Mouse (Mus musculus): ENCODE measurements around the gene Gm7029. TPM values are rescaled to one million over a fixed set of nuclear protein-coding genes. Genes with fewer than 3 reads are reported as not detected.

Gene Gm7029
- total and polyA plus RNA-seq, 2 experiments from 2014 or later, result not detected

DNA sequence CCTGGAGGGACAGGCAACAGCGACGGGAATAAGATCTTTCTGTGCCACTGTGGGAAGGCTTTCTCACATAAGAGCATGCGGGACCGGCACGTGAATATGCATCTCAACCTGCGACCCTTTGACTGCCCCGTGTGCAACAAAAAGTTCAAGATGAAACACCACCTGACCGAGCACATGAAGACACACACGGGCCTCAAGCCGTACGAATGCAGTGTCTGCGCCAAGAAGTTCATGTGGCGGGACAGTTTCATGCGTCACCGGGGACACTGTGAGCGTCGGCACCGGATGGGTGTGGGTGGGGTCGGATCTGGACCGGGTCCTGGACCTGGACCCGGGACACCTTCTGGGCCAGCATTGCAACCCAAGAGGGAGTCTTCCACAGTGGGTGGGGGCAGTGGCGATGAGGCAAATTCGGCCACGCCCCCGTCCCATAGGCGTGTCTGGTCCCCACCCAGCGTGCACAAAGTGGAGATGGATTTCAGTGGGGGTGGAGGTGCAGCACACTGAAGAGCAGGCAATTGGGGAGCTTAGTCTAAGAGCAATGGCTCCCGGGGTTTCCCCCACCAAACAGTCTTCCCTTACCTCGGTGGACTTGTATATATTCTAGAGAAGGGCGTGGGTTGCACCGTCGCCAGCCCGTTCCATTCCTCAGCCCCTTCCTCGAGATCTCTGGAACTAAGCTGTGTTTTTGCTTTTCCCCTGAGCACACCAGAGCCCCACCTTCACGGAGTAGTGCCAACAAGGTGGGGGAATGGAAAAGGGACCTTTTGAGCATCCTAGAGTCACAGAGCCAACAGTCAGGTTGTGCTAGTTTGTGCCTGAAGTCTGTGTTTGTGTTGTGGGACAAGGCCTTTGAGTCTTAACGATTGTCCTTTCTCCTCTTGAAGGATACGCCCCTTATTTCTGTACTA, 44.9 kb downstream of the Gm7029 start:
- Histone ChIP-seq H3K9ac (no peak overlapping the region), H3K4me1 (ENCODE audit: insufficient read depth) (peaks cover 7% of the 10 kb centered on the region; the same call in 1 of the 2 replicates), H3K36me3 (ENCODE audit: insufficient read depth) (peaks cover 20% of the 10 kb centered on the region), H3K27me3 (ENCODE audit: insufficient read depth, low read length) (no peaks in the 10 kb centered on the region), H3K27ac (ENCODE audit: low read depth, low read length) (no peak overlapping the region), H3K4me3 (ENCODE audit: low read depth, low read length) (no peak overlapping the region), H3K9me3 (ENCODE audit: low read length) (no peaks in the 10 kb centered on the region), H3K4me2 (ENCODE audit: low read depth) (peak overlapping the region; percentile 79)
- ATAC-seq (no peak), DNase-seq (no peak)
- 59% methylated on average over 37 of the region's 37 CpGs for WGBS
- TF ChIP-seq CTCF (IDR thresholded peaks at IDR 0.05; ENCODE audit: low read depth), result no peak

DNA sequence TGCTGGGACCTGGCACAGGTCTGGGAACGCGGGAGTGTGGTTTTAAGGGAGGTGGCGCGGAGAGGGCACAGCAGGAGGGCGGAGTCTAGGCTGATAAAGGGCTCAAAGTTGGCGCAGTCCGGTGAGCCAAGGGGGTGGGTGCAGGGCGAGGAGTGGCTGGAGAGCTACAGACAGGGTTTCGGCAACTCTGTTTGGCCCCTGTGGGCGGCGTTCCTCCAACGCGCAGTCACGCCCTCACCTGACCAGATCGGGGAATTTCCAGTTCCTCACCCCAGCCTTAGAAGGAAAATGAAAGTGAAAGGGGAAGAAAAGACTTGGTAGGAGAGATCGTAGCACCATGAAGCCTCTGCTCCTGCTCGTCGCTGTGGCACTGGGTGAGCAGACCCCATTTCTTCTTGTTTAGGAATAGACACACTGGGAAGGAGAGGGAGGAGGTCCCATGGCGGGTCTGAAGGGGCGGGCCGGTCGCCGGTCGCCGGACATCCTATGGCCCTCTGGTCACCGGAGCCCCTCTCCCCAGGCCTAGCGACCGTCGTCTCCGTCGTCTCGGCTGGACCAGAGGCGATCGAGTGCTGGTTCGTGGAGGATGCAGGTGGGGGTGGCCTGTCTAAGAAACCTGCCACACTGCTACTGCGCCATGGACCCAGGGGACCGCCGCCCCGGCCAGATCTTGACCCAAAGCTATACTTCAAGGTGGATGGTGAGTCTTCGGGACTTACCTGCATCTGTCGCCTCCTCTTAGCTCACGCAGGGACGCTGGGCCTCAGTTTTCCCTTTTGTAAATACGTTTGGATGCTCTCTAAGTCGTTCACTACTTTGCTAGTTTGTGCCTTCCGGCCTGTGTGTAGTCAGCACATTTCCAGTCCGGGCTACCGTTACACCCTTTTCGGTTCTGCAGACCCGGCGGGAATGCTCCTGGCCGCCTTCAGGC, 46.0 kb downstream of the Gm7029 start:
- WGBS, result 3% methylated on average over 52 of the region's 52 CpGs
- peaks cover 7% of the 10 kb centered on the region; the same call in 1 of the 2 replicates for H3K4me1 ChIP-seq (ENCODE audit: insufficient read depth)
- TF ChIP-seq CTCF (IDR thresholded peaks at IDR 0.05; ENCODE audit: low read depth), result peak; percentile 36
- DNase-seq (no peak), ATAC-seq (no peak)
- peak overlapping the region; percentile 79 for H3K4me2 ChIP-seq (ENCODE audit: low read depth)
- H3K27ac ChIP-seq (ENCODE audit: low read depth, low read length), result peak overlapping the region; percentile 29; the same call in 1 of the 2 replicates
- H3K36me3 ChIP-seq (ENCODE audit: insufficient read depth), result peaks cover 10% of the 10 kb centered on the region
- H3K9me3 ChIP-seq (ENCODE audit: low read length), result no peaks in the 10 kb centered on the region
- H3K9ac ChIP-seq, result peak overlapping the region; percentile 51
- H3K27me3 ChIP-seq (ENCODE audit: insufficient read depth, low read length), result no peaks in the 10 kb centered on the region
- H3K4me3 ChIP-seq (ENCODE audit: low read depth, low read length), result peak overlapping the region; percentile 42

DNA sequence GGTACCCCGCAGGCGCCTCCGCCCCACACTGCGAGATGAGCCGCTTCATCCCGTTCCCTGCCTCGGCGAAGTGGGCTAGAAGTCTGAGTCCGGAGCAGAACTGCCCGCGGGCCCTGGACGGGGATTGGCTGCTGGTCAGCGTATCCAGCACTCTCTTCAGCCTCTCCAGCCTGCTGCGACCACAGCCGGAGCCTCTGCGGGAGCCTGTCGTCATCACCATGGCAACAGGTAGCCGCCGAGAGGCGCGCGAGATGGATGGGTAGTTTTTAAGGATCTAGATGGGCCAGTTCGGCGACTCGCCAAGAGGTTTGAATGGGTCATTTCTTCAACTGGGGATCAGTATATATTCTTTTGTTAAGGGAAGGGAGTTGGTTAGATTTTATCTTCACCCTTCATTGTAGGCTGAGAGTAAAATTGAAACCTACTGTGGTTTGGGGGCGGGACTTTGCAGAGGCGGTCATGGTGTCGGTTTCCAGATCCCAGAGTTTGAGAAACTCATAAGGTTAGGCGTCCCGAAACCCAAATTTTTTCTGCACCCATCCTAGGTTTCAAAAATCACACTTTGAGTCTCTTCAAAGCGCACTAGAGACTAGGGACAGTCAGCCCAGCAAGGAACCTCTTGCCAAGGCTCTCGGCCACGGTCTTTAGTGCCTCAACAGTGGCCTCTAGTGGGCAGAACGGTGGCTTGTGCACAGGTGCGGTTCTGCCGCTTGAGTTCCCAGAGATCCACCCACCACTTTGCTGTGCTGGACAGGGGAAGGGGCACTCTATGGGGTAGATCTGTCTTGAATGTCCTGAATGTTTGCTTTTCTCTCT, 46.9 kb downstream of the Gm7029 start:
- peaks cover 7% of the 10 kb centered on the region; the same call in 1 of the 2 replicates for H3K4me1 ChIP-seq (ENCODE audit: insufficient read depth)
- H3K4me2 ChIP-seq (ENCODE audit: low read depth), result peak overlapping the region; percentile 79
- peak; percentile 80 for TF ChIP-seq CTCF (IDR thresholded peaks at IDR 0.05; ENCODE audit: low read depth)
- 1% methylated on average over 36 of the region's 36 CpGs for WGBS
- peak overlapping the region; percentile 42 for H3K4me3 ChIP-seq (ENCODE audit: low read depth, low read length)
- DNase-seq (peak; percentile 77), ATAC-seq (peak; percentile 25)
- peaks cover 4% of the 10 kb centered on the region; the same call in 1 of the 2 replicates for H3K36me3 ChIP-seq (ENCODE audit: insufficient read depth)
- H3K9ac ChIP-seq, result peak overlapping the region; percentile 51
- H3K27ac ChIP-seq (ENCODE audit: low read depth, low read length), result peak overlapping the region; percentile 29; the same call in 1 of the 2 replicates
- H3K27me3 ChIP-seq (ENCODE audit: insufficient read depth, low read length), result no peaks in the 10 kb centered on the region
- no peaks in the 10 kb centered on the region for H3K9me3 ChIP-seq (ENCODE audit: low read length)

DNA sequence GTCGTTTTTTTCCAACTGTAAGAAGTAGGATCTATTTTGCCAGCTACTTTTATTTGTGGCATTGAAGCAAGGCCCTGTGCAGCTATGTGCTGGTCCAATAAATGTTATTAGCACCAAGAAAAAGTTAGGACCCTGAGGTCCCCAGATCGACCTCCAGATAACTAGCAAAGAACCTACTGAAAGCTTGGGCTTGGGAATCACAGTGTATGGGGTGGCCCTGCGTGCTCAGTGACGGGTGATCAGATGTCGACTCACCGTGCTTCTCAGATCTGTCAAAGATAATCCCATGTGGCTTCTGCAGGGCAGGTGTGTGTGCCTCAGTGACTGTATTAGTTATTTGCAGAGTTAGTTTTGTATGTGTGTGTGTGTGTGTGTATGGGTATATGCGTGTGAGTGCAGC, 47.7 kb downstream of the Gm7029 start:
- peaks cover 7% of the 10 kb centered on the region; the same call in 1 of the 2 replicates for H3K4me1 ChIP-seq (ENCODE audit: insufficient read depth)
- ATAC-seq (no peak), DNase-seq (no peak)
- H3K4me2 ChIP-seq (ENCODE audit: low read depth), result no peak overlapping the region
- H3K36me3 ChIP-seq (ENCODE audit: insufficient read depth), result peaks cover 6% of the 10 kb centered on the region; the same call in 1 of the 2 replicates
- H3K27ac ChIP-seq (ENCODE audit: low read depth, low read length), result no peak overlapping the region
- no peak overlapping the region for H3K9ac ChIP-seq
- 91% methylated on average over 7 of the region's 7 CpGs for WGBS
- H3K9me3 ChIP-seq (ENCODE audit: low read length), result no peaks in the 10 kb centered on the region
- TF ChIP-seq CTCF (IDR thresholded peaks at IDR 0.05; ENCODE audit: low read depth), result no peak
- no peaks in the 10 kb centered on the region for H3K27me3 ChIP-seq (ENCODE audit: insufficient read depth, low read length)
- no peak overlapping the region for H3K4me3 ChIP-seq (ENCODE audit: low read depth, low read length)

Small RNA genes lying within 50 kb of the gene (microRNA-seq; reads per million reads assigned to microRNA genes)
- 0 reads per million in 2 experiments for gene Gm27740

Other genes starting within 250 kb of the Gm7029 start
- 31.2 and 58.8 TPM in 2 replicates for gene Zfp414, start 244.7 kb upstream of the Gm7029 start, total RNA-seq (2014; rRNA removed)
- 71.8 and 72.0 TPM in 2 replicates for gene Zfp414, start 244.7 kb upstream of the Gm7029 start, polyA plus RNA-seq (2015; fragmentation: Nextera tagmentation; extraction: Ambion mirVana)
- not detected in 2 replicates for gene Pram1, start 235.8 kb upstream of the Gm7029 start, total RNA-seq (2014; rRNA removed)
- 0.14 and 0.30 TPM in 2 replicates for gene Pram1, start 235.8 kb upstream of the Gm7029 start, polyA plus RNA-seq (2015; fragmentation: Nextera tagmentation; extraction: Ambion mirVana)
- 73.6 and 87.1 TPM in 2 replicates for gene Hnrnpm, start 187.0 kb upstream of the Gm7029 start, total RNA-seq (2014; rRNA removed)
- 135 and 151 TPM in 2 replicates for gene Hnrnpm, start 187.0 kb upstream of the Gm7029 start, polyA plus RNA-seq (2015; fragmentation: Nextera tagmentation; extraction: Ambion mirVana)
- gene March2, start 155.2 kb upstream of the Gm7029 start, total RNA-seq (2014; rRNA removed), result 96.5 and 102 TPM in 2 replicates
- 72.5 and 77.6 TPM in 2 replicates for gene March2, start 155.2 kb upstream of the Gm7029 start, polyA plus RNA-seq (2015; fragmentation: Nextera tagmentation; extraction: Ambion mirVana)
- gene Rab11b, start 113.3 kb upstream of the Gm7029 start, total RNA-seq (2014; rRNA removed), result 78.1 and 106 TPM in 2 replicates
- gene Rab11b, start 113.3 kb upstream of the Gm7029 start, polyA plus RNA-seq (2015; fragmentation: Nextera tagmentation; extraction: Ambion mirVana), result 527 and 560 TPM in 2 replicates
- 13.2 and 17.2 TPM in 2 replicates for gene Angptl4, start 92.0 kb upstream of the Gm7029 start, total RNA-seq (2014; rRNA removed)
- gene Angptl4, start 92.0 kb upstream of the Gm7029 start, polyA plus RNA-seq (2015; fragmentation: Nextera tagmentation; extraction: Ambion mirVana), result 24.4 and 25.2 TPM in 2 replicates
- 36.5 and 42.7 TPM in 2 replicates for gene Kank3, start 63.3 kb upstream of the Gm7029 start, total RNA-seq (2014; rRNA removed)
- gene Kank3, start 63.3 kb upstream of the Gm7029 start, polyA plus RNA-seq (2015; fragmentation: Nextera tagmentation; extraction: Ambion mirVana), result 35.8 and 43.4 TPM in 2 replicates
- gene Rps28, start 49.3 kb upstream of the Gm7029 start, total RNA-seq (2014; rRNA removed), result 589 and 1,055 TPM in 2 replicates
- gene Rps28, start 49.3 kb upstream of the Gm7029 start, polyA plus RNA-seq (2015; fragmentation: Nextera tagmentation; extraction: Ambion mirVana), result 603 and 823 TPM in 2 replicates
- gene Ndufa7, start 49.3 kb upstream of the Gm7029 start, total RNA-seq (2014; rRNA removed), result 258 and 291 TPM in 2 replicates
- gene Ndufa7, start 49.3 kb upstream of the Gm7029 start, polyA plus RNA-seq (2015; fragmentation: Nextera tagmentation; extraction: Ambion mirVana), result 529 and 626 TPM in 2 replicates
- gene Cd320, start 30.7 kb upstream of the Gm7029 start, total RNA-seq (2014; rRNA removed), result 17.2 and 27.5 TPM in 2 replicates
- 50.3 and 53.6 TPM in 2 replicates for gene Cd320, start 30.7 kb upstream of the Gm7029 start, polyA plus RNA-seq (2015; fragmentation: Nextera tagmentation; extraction: Ambion mirVana)
- 4.3 and 4.7 TPM in 2 replicates for gene Kifc1, start 16.8 kb downstream of the Gm7029 start, total RNA-seq (2014; rRNA removed)
- 1.3 and 1.4 TPM in 2 replicates for gene Kifc1, start 16.8 kb downstream of the Gm7029 start, polyA plus RNA-seq (2015; fragmentation: Nextera tagmentation; extraction: Ambion mirVana)
- not detected in 2 replicates for gene Platr17, start 31.3 kb downstream of the Gm7029 start, total RNA-seq (2014; rRNA removed)
- 1.9 and 2.0 TPM in 2 replicates for gene Platr17, start 31.3 kb downstream of the Gm7029 start, polyA plus RNA-seq (2015; fragmentation: Nextera tagmentation; extraction: Ambion mirVana)
- 70.4 and 77.1 TPM in 2 replicates for gene Daxx, start 35.6 kb downstream of the Gm7029 start, total RNA-seq (2014; rRNA removed)
- 41.5 and 45.2 TPM in 2 replicates for gene Daxx, start 35.6 kb downstream of the Gm7029 start, polyA plus RNA-seq (2015; fragmentation: Nextera tagmentation; extraction: Ambion mirVana)
- 27.2 and 36.0 TPM in 2 replicates for gene Tapbp, start 42.1 kb downstream of the Gm7029 start, total RNA-seq (2014; rRNA removed)
- 25.0 and 26.2 TPM in 2 replicates for gene Tapbp, start 42.1 kb downstream of the Gm7029 start, polyA plus RNA-seq (2015; fragmentation: Nextera tagmentation; extraction: Ambion mirVana)
- gene Zbtb22, start 42.1 kb downstream of the Gm7029 start, total RNA-seq (2014; rRNA removed), result 34.4 and 44.0 TPM in 2 replicates
- gene Zbtb22, start 42.1 kb downstream of the Gm7029 start, polyA plus RNA-seq (2015; fragmentation: Nextera tagmentation; extraction: Ambion mirVana), result 20.4 and 22.3 TPM in 2 replicates
- 75.7 and 76.3 TPM in 2 replicates for gene Rgl2, start 55.7 kb downstream of the Gm7029 start, total RNA-seq (2014; rRNA removed)
- 24.1 and 27.1 TPM in 2 replicates for gene Rgl2, start 55.7 kb downstream of the Gm7029 start, polyA plus RNA-seq (2015; fragmentation: Nextera tagmentation; extraction: Ambion mirVana)
- gene Pfdn6, start 66.5 kb downstream of the Gm7029 start, total RNA-seq (2014; rRNA removed), result 57.0 and 78.4 TPM in 2 replicates
- 173 and 185 TPM in 2 replicates for gene Pfdn6, start 66.5 kb downstream of the Gm7029 start, polyA plus RNA-seq (2015; fragmentation: Nextera tagmentation; extraction: Ambion mirVana)
- gene Wdr46, start 66.8 kb downstream of the Gm7029 start, total RNA-seq (2014; rRNA removed), result 18.9 and 21.9 TPM in 2 replicates
- 15.9 and 23.2 TPM in 2 replicates for gene Wdr46, start 66.8 kb downstream of the Gm7029 start, polyA plus RNA-seq (2015; fragmentation: Nextera tagmentation; extraction: Ambion mirVana)
- gene B3galt4, start 77.7 kb downstream of the Gm7029 start, total RNA-seq (2014; rRNA removed), result 11.5 and 11.7 TPM in 2 replicates
- 8.3 and 9.8 TPM in 2 replicates for gene B3galt4, start 77.7 kb downstream of the Gm7029 start, polyA plus RNA-seq (2015; fragmentation: Nextera tagmentation; extraction: Ambion mirVana)
- gene Vps52, start 82.0 kb downstream of the Gm7029 start, total RNA-seq (2014; rRNA removed), result 46.2 and 46.8 TPM in 2 replicates
- 59.6 and 66.1 TPM in 2 replicates for gene Vps52, start 82.0 kb downstream of the Gm7029 start, polyA plus RNA-seq (2015; fragmentation: Nextera tagmentation; extraction: Ambion mirVana)
- gene Rps18, start 82.2 kb downstream of the Gm7029 start, total RNA-seq (2014; rRNA removed), result 1,357 and 2,159 TPM in 2 replicates
- 876 and 1,153 TPM in 2 replicates for gene Rps18, start 82.2 kb downstream of the Gm7029 start, polyA plus RNA-seq (2015; fragmentation: Nextera tagmentation; extraction: Ambion mirVana)
- gene H2-K1, start 126.5 kb downstream of the Gm7029 start, total RNA-seq (2014; rRNA removed), result 14.3 and 21.9 TPM in 2 replicates
- 17.3 and 21.2 TPM in 2 replicates for gene H2-K1, start 126.5 kb downstream of the Gm7029 start, polyA plus RNA-seq (2015; fragmentation: Nextera tagmentation; extraction: Ambion mirVana)
- 20.7 and 21.4 TPM in 2 replicates for gene Ring1, start 150.8 kb downstream of the Gm7029 start, total RNA-seq (2014; rRNA removed)
- 15.7 and 19.0 TPM in 2 replicates for gene Ring1, start 150.8 kb downstream of the Gm7029 start, polyA plus RNA-seq (2015; fragmentation: Nextera tagmentation; extraction: Ambion mirVana)
- 39.1 and 58.0 TPM in 2 replicates for gene H2-Ke6, start 154.2 kb downstream of the Gm7029 start, total RNA-seq (2014; rRNA removed)
- 54.6 and 55.7 TPM in 2 replicates for gene H2-Ke6, start 154.2 kb downstream of the Gm7029 start, polyA plus RNA-seq (2015; fragmentation: Nextera tagmentation; extraction: Ambion mirVana)
- 126 and 161 TPM in 2 replicates for gene Slc39a7, start 157.8 kb downstream of the Gm7029 start, total RNA-seq (2014; rRNA removed)
- gene Slc39a7, start 157.8 kb downstream of the Gm7029 start, polyA plus RNA-seq (2015; fragmentation: Nextera tagmentation; extraction: Ambion mirVana), result 124 and 138 TPM in 2 replicates
- 56.2 and 60.8 TPM in 2 replicates for gene Rxrb, start 158.0 kb downstream of the Gm7029 start, total RNA-seq (2014; rRNA removed)
- gene Rxrb, start 158.0 kb downstream of the Gm7029 start, polyA plus RNA-seq (2015; fragmentation: Nextera tagmentation; extraction: Ambion mirVana), result 58.1 and 58.4 TPM in 2 replicates
- gene Col11a2, start 165.6 kb downstream of the Gm7029 start, total RNA-seq (2014; rRNA removed), result 10.2 and 28.0 TPM in 2 replicates
- gene Col11a2, start 165.6 kb downstream of the Gm7029 start, polyA plus RNA-seq (2015; fragmentation: Nextera tagmentation; extraction: Ambion mirVana), result 1.2 and 2.1 TPM in 2 replicates
- gene H2-Oa, start 218.5 kb downstream of the Gm7029 start, total RNA-seq (2014; rRNA removed), result not detected in 2 replicates
- gene H2-Oa, start 218.5 kb downstream of the Gm7029 start, polyA plus RNA-seq (2015; fragmentation: Nextera tagmentation; extraction: Ambion mirVana), result 0.13 TPM in 1 of 2 replicates, not detected in the other
- gene H2-DMa, start 245.7 kb downstream of the Gm7029 start, total RNA-seq (2014; rRNA removed), result 21.5 and 25.7 TPM in 2 replicates
- gene H2-DMa, start 245.7 kb downstream of the Gm7029 start, polyA plus RNA-seq (2015; fragmentation: Nextera tagmentation; extraction: Ambion mirVana), result 19.2 and 23.5 TPM in 2 replicates
- gene Brd2, start 248.8 kb downstream of the Gm7029 start, total RNA-seq (2014; rRNA removed), result 191 and 219 TPM in 2 replicates
- gene Brd2, start 248.8 kb downstream of the Gm7029 start, polyA plus RNA-seq (2015; fragmentation: Nextera tagmentation; extraction: Ambion mirVana), result 122 and 129 TPM in 2 replicates

All from forebrain, postnatal 0 days (tissue).